Comparison of ENCODE assay signal across 8 mouse cellular contexts in genomic region chr5:30638041-30638440, GRCm38 (mm10). TPM values are rescaled to one million over a fixed set of nuclear protein-coding genes. Genes with fewer than 3 reads are reported as not detected.
DNase-seq lines count a peak whose midpoint lies in the region; ATAC-seq and TF ChIP-seq lines count a peak whose summit lies in the region.

No protein-coding gene starts in this region.

- TF ChIP-seq POLR2A in heart, adult 2 months (IDR thresholded peaks at IDR 0.05; ENCODE audit: insufficient read depth, low read depth, low read length): no peak

- no peak overlapping the region for H3K9ac ChIP-seq in liver, embryonic 12.5 days
- H3K9ac ChIP-seq in heart, adult 2 months (ENCODE audit: low read depth, low read length): no peak overlapping the region
- no peak overlapping the region for H3K9ac ChIP-seq in kidney, embryonic 16.5 days (replicated peaks; ENCODE audit: low read length)
- H3K9ac ChIP-seq in liver, embryonic 11.5 days (ENCODE audit: low read depth, low read length): no peak overlapping the region
- no peak overlapping the region for H3K9ac ChIP-seq in stomach, embryonic 14.5 days (replicated peaks; ENCODE audit: low read depth, low read length)

- H3K4me2 ChIP-seq in liver, embryonic 12.5 days: no peak overlapping the region
- H3K4me2 ChIP-seq in kidney, embryonic 16.5 days (replicated peaks; ENCODE audit: low read depth, low read length): no peak overlapping the region
- no peak overlapping the region for H3K4me2 ChIP-seq in liver, embryonic 11.5 days
- no peak overlapping the region for H3K4me2 ChIP-seq in stomach, embryonic 14.5 days (replicated peaks; ENCODE audit: low read depth, low read length)

- DNase-seq in liver: peak; percentile 72
- peak; percentile 92 for DNase-seq in embryo, embryonic 10 days (ENCODE audit: low spot score)
- peak; percentile 81 to 83 for DNase-seq in heart, adult 2 months
- DNase-seq in liver, embryonic 11.5 days (ENCODE audit: low spot score): peak; percentile 63
- DNase-seq in neural tube, embryonic 10.5 days (ENCODE audit: extremely low spot score, low spot score): peak; percentile 77

- H3K27me3 ChIP-seq in liver, embryonic 12.5 days (replicated peaks): peaks cover 41% of the 10 kb centered on the region
- H3K27me3 ChIP-seq in heart, adult 2 months (ENCODE audit: control insufficient read depth, insufficient read depth, low read length): no peaks in the 10 kb centered on the region
- H3K27me3 ChIP-seq in kidney, embryonic 16.5 days (ENCODE audit: insufficient read depth, low read length): no peaks in the 10 kb centered on the region
- H3K27me3 ChIP-seq in liver, embryonic 11.5 days (replicated peaks; ENCODE audit: control insufficient read depth, insufficient read depth, low read length): peaks cover 3% of the 10 kb centered on the region; the same call in 1 of the 2 replicates
- H3K27me3 ChIP-seq in stomach, embryonic 14.5 days (ENCODE audit: control insufficient read depth, insufficient read depth, low read length): no peaks in the 10 kb centered on the region

- no peaks in the 10 kb centered on the region for H3K36me3 ChIP-seq in liver, embryonic 12.5 days
- no peaks in the 10 kb centered on the region for H3K36me3 ChIP-seq in heart, adult 2 months (ENCODE audit: control insufficient read depth, insufficient read depth, low read length)
- no peaks in the 10 kb centered on the region for H3K36me3 ChIP-seq in kidney, embryonic 16.5 days (ENCODE audit: insufficient read depth, low read length)
- H3K36me3 ChIP-seq in liver, embryonic 11.5 days (ENCODE audit: control insufficient read depth, insufficient read depth, low read length): no peaks in the 10 kb centered on the region
- H3K36me3 ChIP-seq in stomach, embryonic 14.5 days (ENCODE audit: control insufficient read depth, insufficient read depth, low read length): no peaks in the 10 kb centered on the region

- no peak for ATAC-seq in liver, embryonic 12.5 days
- ATAC-seq in kidney, embryonic 16.5 days (ENCODE audit: low FRiP score, low TSS enrichment): peak; percentile 63; the same call in 1 of the 2 replicates
- ATAC-seq in liver, embryonic 11.5 days (replicated peaks; ENCODE audit: low FRiP score): 0 out of 2 replicates have a peak, but pooled peaks have one; percentile 60
- peak; percentile 81; the same call in 1 of the 2 replicates for ATAC-seq in stomach, embryonic 14.5 days (ENCODE audit: insufficient number of reproducible peaks, insufficient read depth, low FRiP score, low read depth)

- H3K4me1 ChIP-seq in liver, embryonic 12.5 days: peaks cover 5% of the 10 kb centered on the region
- H3K4me1 ChIP-seq in heart, adult 2 months (ENCODE audit: control insufficient read depth, insufficient read depth, low read length): no peaks in the 10 kb centered on the region; the same call in 1 of the 2 replicates
- no peaks in the 10 kb centered on the region for H3K4me1 ChIP-seq in kidney, embryonic 16.5 days (ENCODE audit: insufficient read depth, low read length)
- no peaks in the 10 kb centered on the region for H3K4me1 ChIP-seq in liver, embryonic 11.5 days (replicated peaks; ENCODE audit: control insufficient read depth, insufficient read depth, low read length)
- no peaks in the 10 kb centered on the region for H3K4me1 ChIP-seq in stomach, embryonic 14.5 days (ENCODE audit: control insufficient read depth, insufficient read depth, low read length)

- H3K4me3 ChIP-seq in liver, embryonic 12.5 days: no peak overlapping the region
- no peak overlapping the region for H3K4me3 ChIP-seq in heart, adult 2 months
- H3K4me3 ChIP-seq in kidney, embryonic 16.5 days (ENCODE audit: low read length): no peak overlapping the region
- H3K4me3 ChIP-seq in liver, embryonic 11.5 days (ENCODE audit: low read depth, low read length): no peak overlapping the region
- H3K4me3 ChIP-seq in stomach, embryonic 14.5 days (ENCODE audit: low read depth, low read length): no peak overlapping the region

- H3K27ac ChIP-seq in liver, embryonic 12.5 days: no peak overlapping the region
- H3K27ac ChIP-seq in heart, adult 2 months: no peak overlapping the region
- H3K27ac ChIP-seq in kidney, embryonic 16.5 days (ENCODE audit: low read length): no peak overlapping the region
- H3K27ac ChIP-seq in liver, embryonic 11.5 days (ENCODE audit: low read depth, low read length): no peak overlapping the region
- no peak overlapping the region for H3K27ac ChIP-seq in stomach, embryonic 14.5 days (ENCODE audit: low read length)

- WGBS in liver, embryonic 12.5 days (ENCODE audit: insufficient replicate concordance): 1% methylated on average over 6 of the region's 6 CpGs
- WGBS in heart, adult 2 months: 1% methylated on average over 6 of the region's 6 CpGs
- 2% methylated on average over 6 of the region's 6 CpGs for WGBS in kidney, embryonic 16.5 days
- WGBS in liver, embryonic 11.5 days: 1% methylated on average over 6 of the region's 6 CpGs
- 1% methylated on average over 6 of the region's 6 CpGs for WGBS in stomach, embryonic 14.5 days

- TF ChIP-seq CTCF in heart, adult 2 months (IDR thresholded peaks at IDR 0.05): peak; percentile 92

- no peaks in the 10 kb centered on the region for H3K79me2 ChIP-seq in heart, adult 2 months (replicated peaks; ENCODE audit: control insufficient read depth, insufficient read depth, low read length)

- no peaks in the 10 kb centered on the region for H3K9me3 ChIP-seq in liver, embryonic 12.5 days (replicated peaks)
- H3K9me3 ChIP-seq in kidney, embryonic 16.5 days (ENCODE audit: low read length): no peaks in the 10 kb centered on the region
- H3K9me3 ChIP-seq in liver, embryonic 11.5 days (ENCODE audit: control insufficient read depth, low read length): no peaks in the 10 kb centered on the region
- H3K9me3 ChIP-seq in stomach, embryonic 14.5 days (ENCODE audit: control insufficient read depth, low read depth, low read length): no peaks in the 10 kb centered on the region

- TF ChIP-seq EP300 in heart, adult 2 months (IDR thresholded peaks at IDR 0.05; ENCODE audit: insufficient read depth, low read depth, low read length): peak; percentile 67; the same call in 1 of the 2 replicates

- intact Hi-C loops in heart, adult 2 months (cut with DNase I): loop anchor here (1.0 to 10.0 kb wide), 4 partner anchors 122 to 403 kb away; partner anchors contain the start of gene Selenoi

RNA-seq across cellular contexts. Expression of gene Slc35f6, which starts 9.7 kb away (rescaled TPM):
- 10.3 and 12.1 TPM in 2 replicates for polyA plus RNA-seq in liver, embryonic 12.5 days (2016; fragmentation: Nextera tagmentation; extraction: Ambion mirVana)
- total RNA-seq in heart, adult 2 months (2021): 10 to 100 TPM; 47.2 to 49.9 TPM
- polyA plus RNA-seq in heart, adult 2 months (2012; rRNA removed): 119 and 154 TPM in 2 replicates
- polyA plus RNA-seq in kidney, embryonic 16.5 days (2015; fragmentation: Nextera tagmentation; extraction: Ambion mirVana): 31.0 and 33.9 TPM in 2 replicates
- 17.6 and 18.6 TPM in 2 replicates for polyA plus RNA-seq in liver, embryonic 11.5 days (2014; fragmentation: Nextera tagmentation; extraction: Ambion mirVana)
- 28.5 and 29.8 TPM in 2 replicates for polyA plus RNA-seq in stomach, embryonic 14.5 days (2014; fragmentation: Nextera tagmentation; extraction: Ambion mirVana)

RNA-seq across cellular contexts. Expression of gene Cenpa, which starts 28.5 kb away (rescaled TPM):
- polyA plus RNA-seq in liver, embryonic 12.5 days (2016; fragmentation: Nextera tagmentation; extraction: Ambion mirVana): 259 and 265 TPM in 2 replicates
- 10 to 100 TPM; 43.9 to 51.0 TPM for total RNA-seq in heart, adult 2 months (2021)
- polyA plus RNA-seq in heart, adult 2 months (2012; rRNA removed): 51.3 and 69.7 TPM in 2 replicates
- polyA plus RNA-seq in kidney, embryonic 16.5 days (2015; fragmentation: Nextera tagmentation; extraction: Ambion mirVana): 266 and 282 TPM in 2 replicates
- polyA plus RNA-seq in liver, embryonic 11.5 days (2014; fragmentation: Nextera tagmentation; extraction: Ambion mirVana): 326 and 357 TPM in 2 replicates
- polyA plus RNA-seq in stomach, embryonic 14.5 days (2014; fragmentation: Nextera tagmentation; extraction: Ambion mirVana): 264 and 303 TPM in 2 replicates

RNA-seq across cellular contexts. Expression of gene Kcnk3, which starts 50.1 kb away (rescaled TPM):
- 0.08 and 0.26 TPM in 2 replicates for polyA plus RNA-seq in liver, embryonic 12.5 days (2016; fragmentation: Nextera tagmentation; extraction: Ambion mirVana)
- 100 to 1,000 TPM; 259 to 300 TPM for total RNA-seq in heart, adult 2 months (2021)
- 382 and 432 TPM in 2 replicates for polyA plus RNA-seq in heart, adult 2 months (2012; rRNA removed)
- polyA plus RNA-seq in kidney, embryonic 16.5 days (2015; fragmentation: Nextera tagmentation; extraction: Ambion mirVana): 2.0 and 5.5 TPM in 2 replicates
- 0.75 and 1.6 TPM in 2 replicates for polyA plus RNA-seq in liver, embryonic 11.5 days (2014; fragmentation: Nextera tagmentation; extraction: Ambion mirVana)
- polyA plus RNA-seq in stomach, embryonic 14.5 days (2014; fragmentation: Nextera tagmentation; extraction: Ambion mirVana): 13.0 and 13.5 TPM in 2 replicates

Comparison
In these comparisons a context has a peak if more than half of its experiments do, and no peak if none do; other contexts are left out.
1. RNA of gene Kcnk3, which starts 50.1 kb away (polyA plus RNA-seq): 382 to 432 TPM in heart, adult 2 months; 13.0 to 13.5 TPM in stomach, embryonic 14.5 days, 2.0 to 5.5 TPM in kidney, embryonic 16.5 days, 0.75 to 1.6 TPM in liver, embryonic 11.5 days and 0.08 to 0.26 TPM in liver, embryonic 12.5 days; every median in the first group is over 10 times any median in the second.
2. Peak in every context shown above with its lines, with median percentiles within 50 percentile points of each other: DNase-seq.